In the genomic region with DNA sequence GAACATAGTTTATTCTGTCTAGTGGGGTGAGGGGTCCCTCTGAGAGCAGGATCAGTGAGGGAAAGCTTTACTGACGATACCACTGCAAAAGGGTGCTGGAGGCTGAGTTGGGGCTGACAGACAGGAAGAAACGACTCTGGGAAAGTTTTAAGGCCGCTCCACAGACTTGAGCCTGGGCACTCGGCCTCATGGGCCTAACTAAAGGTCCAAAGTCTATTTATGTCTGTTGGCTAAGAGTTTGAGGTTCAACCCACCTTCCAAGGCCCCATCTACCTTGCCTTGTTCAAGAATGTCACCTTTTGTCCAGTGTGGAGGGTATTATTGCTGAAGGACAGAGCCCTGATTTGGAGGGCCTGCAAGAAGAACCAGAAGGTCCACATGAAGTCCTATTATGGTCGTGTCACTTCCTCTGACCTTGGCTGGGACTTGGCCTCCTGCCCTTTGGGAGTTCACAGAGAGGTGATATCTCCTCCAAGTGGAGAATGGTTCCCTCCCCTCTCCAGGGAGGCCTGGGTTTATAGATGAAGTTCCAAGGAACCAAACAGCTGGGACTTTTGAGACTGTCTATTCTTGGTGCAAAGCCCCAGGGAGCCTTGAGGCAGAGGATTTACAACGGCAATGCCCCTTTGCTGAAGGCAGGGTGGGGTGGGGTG, we compare ENCODE assay signal across 9 mouse cellular contexts. TPM values are rescaled to one million over a fixed set of nuclear protein-coding genes. Genes with fewer than 3 reads are reported as not detected.
DNase-seq lines count a peak whose midpoint lies in the region; ATAC-seq and TF ChIP-seq lines count a peak whose summit lies in the region.
"Had no signal": no experiment of that assay in that cellular context is flagged by ENCODE, and none has a peak within 500 bp of the region (broad histone marks: within the 10 kb centered on the region; RNA-seq: fewer than 3 reads in every experiment).

No protein-coding gene starts in this region.

- H3K36me3 ChIP-seq in heart, embryonic 12.5 days, result no peaks in the 10 kb centered on the region
- no peaks in the 10 kb centered on the region for H3K36me3 ChIP-seq in small intestine, adult 2 months (ENCODE audit: control insufficient read depth, insufficient read depth, low read length)

- DNase-seq in kidney, postnatal 14 days, result peak; percentile 92
- DNase-seq in neural tube, embryonic 10.5 days (ENCODE audit: extremely low spot score, low spot score), result no peak
- no peak for DNase-seq in frontal cortex, postnatal 10 days (ENCODE audit: low spot score in 2 of 2)
- no peak for DNase-seq in layer of hippocampus, adult 8-10 months (ENCODE audit: low spot score in 2 of 2)
- DNase-seq: thymus, postnatal 25 days had no signal

- H3K27ac ChIP-seq in bone marrow, adult 2 months (ENCODE audit: control insufficient read depth, insufficient read depth, low read depth, low read length, poor library complexity), result peak overlapping the region; percentile 6; the same call in 1 of the 2 replicates
- peak overlapping the region; percentile 26; the same call in 1 of the 2 replicates for H3K27ac ChIP-seq in heart, embryonic 12.5 days (ENCODE audit: poor library complexity, severe bottlenecking)
- H3K27ac ChIP-seq in small intestine, adult 2 months (ENCODE audit: insufficient read depth, low read depth, low read length), result peak overlapping the region; percentile 8; the same call in 1 of the 2 replicates

- WGBS in bone marrow, adult 2 months, result 57% methylated on average over 6 of the region's 6 CpGs
- WGBS in heart, embryonic 12.5 days, result 51% methylated on average over 6 of the region's 6 CpGs
- WGBS in small intestine, adult 2 months, result 35% methylated on average over 6 of the region's 6 CpGs

- no peak overlapping the region for H3K4me3 ChIP-seq in bone marrow, adult 2 months (replicated peaks; ENCODE audit: control insufficient read depth, low read depth, low read length)
- H3K4me3 ChIP-seq in heart, embryonic 12.5 days, result no peak overlapping the region
- no peak overlapping the region for H3K4me3 ChIP-seq in small intestine, adult 2 months (ENCODE audit: low read depth, low read length)

- no peak for TF ChIP-seq CTCF in bone marrow, adult 2 months (IDR thresholded peaks at IDR 0.05; ENCODE audit: control insufficient read depth, insufficient read depth, low read length)
- TF ChIP-seq CTCF in small intestine, adult 2 months (IDR thresholded peaks at IDR 0.05; ENCODE audit: extremely low read depth, insufficient read length, insufficient replicate concordance, low read depth, low read length), result no peak

- no peaks in the 10 kb centered on the region for H3K27me3 ChIP-seq in heart, embryonic 12.5 days (replicated peaks)
- no peaks in the 10 kb centered on the region for H3K27me3 ChIP-seq in small intestine, adult 2 months (ENCODE audit: control insufficient read depth, insufficient read depth, low read length)

- no peak for TF ChIP-seq POLR2A in bone marrow, adult 2 months (IDR thresholded peaks at IDR 0.05; ENCODE audit: borderline replicate concordance, control insufficient read depth, low read depth, low read length)
- TF ChIP-seq POLR2A in small intestine, adult 2 months (IDR thresholded peaks at IDR 0.05; ENCODE audit: low read depth, low read length), result no peak

- no peak overlapping the region for H3K4me2 ChIP-seq in heart, embryonic 12.5 days

- H3K9ac ChIP-seq in heart, embryonic 12.5 days, result peak overlapping the region; percentile 5; the same call in 1 of the 2 replicates

- no peak for ATAC-seq in heart, embryonic 12.5 days (ENCODE audit: insufficient number of reproducible peaks, low FRiP score)
- ATAC-seq in activated CD4-positive, CD25-positive, alpha-beta regulatory T cell, adult 4 months, result no peak

- peaks cover 8% of the 10 kb centered on the region for H3K4me1 ChIP-seq in bone marrow, adult 2 months (ENCODE audit: control insufficient read depth, insufficient read depth, low read length)
- H3K4me1 ChIP-seq in heart, embryonic 12.5 days (replicated peaks), result peaks cover 39% of the 10 kb centered on the region
- peaks cover 8% of the 10 kb centered on the region for H3K4me1 ChIP-seq in small intestine, adult 2 months (ENCODE audit: control insufficient read depth, insufficient read depth, insufficient read length, low read length)

- no peaks in the 10 kb centered on the region for H3K9me3 ChIP-seq in heart, embryonic 12.5 days (replicated peaks)

RNA-seq across cellular contexts. Expression of a gene that starts 55.2 kb away (rescaled TPM):
- 24.5 and 58.7 TPM in 2 replicates for polyA plus RNA-seq in bone marrow, adult 2 months (2011; ENCODE audit: insufficient read depth, insufficient read length, low replicate concordance, missing spikeins)
- 28.4 and 30.0 TPM in 2 replicates for polyA plus RNA-seq in heart, embryonic 12.5 days (2016; fragmentation: Nextera tagmentation; extraction: Ambion mirVana)
- 30.7 and 71.2 TPM in 2 replicates for polyA plus RNA-seq in small intestine, adult 2 months (2012; rRNA removed)
- 10 to 100 TPM; 46.8 to 47.3 TPM for polyA plus RNA-seq in activated CD4-positive, CD25-positive, alpha-beta regulatory T cell, adult 4 months (2017; shearing (Covaris generic))
- 10 to 100 TPM; 28.7 to 41.1 (median 35.0) TPM for total RNA-seq in layer of hippocampus, adult 8-10 months (2022)
